In the genomic region with DNA sequence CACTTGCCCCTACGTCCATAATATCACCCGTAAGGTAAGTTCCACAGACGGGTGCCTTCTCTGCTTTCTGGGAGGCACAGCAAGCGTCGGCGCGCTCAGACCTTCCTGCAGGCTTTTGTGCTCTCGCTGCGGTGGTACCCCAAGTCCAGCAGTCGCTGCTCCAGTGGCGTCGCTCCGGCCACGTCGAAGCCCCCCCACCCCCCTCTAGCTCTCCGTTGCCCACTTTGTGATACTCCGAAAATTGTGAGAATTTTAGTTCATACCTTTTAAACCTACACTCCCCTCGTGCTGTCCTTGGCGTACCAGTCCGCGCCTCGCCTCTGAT, we compare ENCODE assay signal across 8 mouse cellular contexts. TPM values are rescaled to one million over a fixed set of nuclear protein-coding genes. Genes with fewer than 3 reads are reported as not detected.
DNase-seq lines count a peak whose midpoint lies in the region; ATAC-seq and TF ChIP-seq lines count a peak whose summit lies in the region.

No protein-coding gene starts in this region.

- H3K36me3 ChIP-seq in heart, embryonic 10.5 days = peaks cover 16% of the 10 kb centered on the region
- peaks cover 30% of the 10 kb centered on the region for H3K36me3 ChIP-seq in C2C12 (ENCODE audit: control insufficient read depth, insufficient read depth)
- peaks cover 15% of the 10 kb centered on the region for H3K36me3 ChIP-seq in forebrain, embryonic 12.5 days (replicated peaks)
- peaks cover 9% of the 10 kb centered on the region for H3K36me3 ChIP-seq in liver, embryonic 14.5 days (replicated peaks; ENCODE audit: control insufficient read depth, insufficient read depth, low read depth)

- H3K4me3 ChIP-seq in heart, embryonic 10.5 days = peak overlapping the region; percentile 84
- H3K4me3 ChIP-seq in C2C12 (ENCODE audit: insufficient read depth, poor library complexity, severe bottlenecking) = peak overlapping the region; percentile 92
- peak overlapping the region; percentile 82 for H3K4me3 ChIP-seq in forebrain, embryonic 12.5 days (replicated peaks)
- peak overlapping the region; percentile 89 to 90 for H3K4me3 ChIP-seq in liver, embryonic 14.5 days (ENCODE audit: insufficient read depth in 1 of 2, low read depth in 2 of 2, low read length in 2 of 2)

- WGBS in heart, embryonic 10.5 days = under 1% methylated on average over 22 of the region's 22 CpGs
- WGBS in forebrain, embryonic 12.5 days = under 1% methylated on average over 22 of the region's 22 CpGs
- WGBS in liver, embryonic 14.5 days (ENCODE audit: insufficient replicate concordance) = under 1% methylated on average over 22 of the region's 22 CpGs

- TF ChIP-seq EP300 in liver, embryonic 14.5 days (IDR thresholded peaks at IDR 0.05; ENCODE audit: low read depth) = no peak

- intact Hi-C loops in heart, postnatal 14 days (cut with DNase I) = no loop called here
- intact Hi-C loops in left cerebral cortex, postnatal 36 days (cut with DNase I) = loop anchor here (10.0 kb wide), 1 partner anchor 90 kb away; no protein-coding TSS in a partner anchor

- peaks cover 16% of the 10 kb centered on the region for H3K79me3 ChIP-seq in C2C12 (ENCODE audit: low read depth)

- DNase-seq in heart, embryonic 10.5 days (ENCODE audit: low spot score) = no peak
- DNase-seq in heart, postnatal 14 days = no peak
- DNase-seq in liver, embryonic 14.5 days (ENCODE audit: low read depth in 3 of 3, low spot score in 3 of 3) = no peak
- DNase-seq in urinary bladder, postnatal 36 days (ENCODE audit: low spot score in 2 of 2) = no peak
- DNase-seq in left cerebral cortex, postnatal 36 days (ENCODE audit: low spot score in 2 of 2) = no peak
- no peak for DNase-seq in urinary bladder, postnatal 25 days (ENCODE audit: low spot score)

- ATAC-seq in forebrain, embryonic 12.5 days (ENCODE audit: low FRiP score) = peak; percentile 39
- ATAC-seq in liver, embryonic 14.5 days (ENCODE audit: insufficient read depth) = peak; percentile 1

- H3K9me3 ChIP-seq in heart, embryonic 10.5 days = no peaks in the 10 kb centered on the region
- no peaks in the 10 kb centered on the region for H3K9me3 ChIP-seq in forebrain, embryonic 12.5 days
- no peaks in the 10 kb centered on the region for H3K9me3 ChIP-seq in liver, embryonic 14.5 days (ENCODE audit: control insufficient read depth, low read length)

- H3ac ChIP-seq in C2C12 (ENCODE audit: control insufficient read depth, insufficient read length, low read depth) = peak overlapping the region; percentile 93

- H3K27me3 ChIP-seq in heart, embryonic 10.5 days (ENCODE audit: insufficient read depth, poor library complexity, severe bottlenecking) = no peaks in the 10 kb centered on the region
- no peaks in the 10 kb centered on the region for H3K27me3 ChIP-seq in C2C12 (ENCODE audit: control insufficient read depth, insufficient read depth, insufficient read length)
- no peaks in the 10 kb centered on the region for H3K27me3 ChIP-seq in forebrain, embryonic 12.5 days
- H3K27me3 ChIP-seq in liver, embryonic 14.5 days (ENCODE audit: control insufficient read depth, insufficient read depth, low read length) = no peaks in the 10 kb centered on the region

- no peak for TF ChIP-seq CTCF in C2C12 (IDR thresholded peaks at IDR 0.05; ENCODE audit: control insufficient read depth, insufficient read depth, insufficient read length)
- TF ChIP-seq CTCF in liver, embryonic 14.5 days (IDR thresholded peaks at IDR 0.05; ENCODE audit: low read depth) = no peak

- peaks cover 28% of the 10 kb centered on the region for H3K79me2 ChIP-seq in C2C12 (ENCODE audit: control insufficient read depth, insufficient read depth)

- peak overlapping the region; percentile 87 for H3K4me2 ChIP-seq in forebrain, embryonic 12.5 days
- peak overlapping the region; percentile 89 for H3K4me2 ChIP-seq in liver, embryonic 14.5 days (ENCODE audit: low read depth)

- peak overlapping the region; percentile 79 for H3K9ac ChIP-seq in forebrain, embryonic 12.5 days
- H3K9ac ChIP-seq in liver, embryonic 14.5 days (replicated peaks) = peak overlapping the region; percentile 85

- H3K27ac ChIP-seq in heart, embryonic 10.5 days = peak overlapping the region; percentile 91
- peak overlapping the region; percentile 88 for H3K27ac ChIP-seq in forebrain, embryonic 12.5 days
- peak overlapping the region; percentile 70 for H3K27ac ChIP-seq in liver, embryonic 14.5 days

- peaks cover 12% of the 10 kb centered on the region for H3K4me1 ChIP-seq in heart, embryonic 10.5 days
- peaks cover 23% of the 10 kb centered on the region for H3K4me1 ChIP-seq in forebrain, embryonic 12.5 days
- peaks cover 7 to 14% of the 10 kb centered on the region in 2 experiments for H3K4me1 ChIP-seq in liver, embryonic 14.5 days (replicated peaks; ENCODE audit: control insufficient read depth in 2 of 2, insufficient read depth in 2 of 2, low read length in 1 of 2)

TF ChIP-seq in C2C12, 6 proteins besides CTCF, POLR2A, EP300 and RAD21:
- TF ChIP-seq MAX (IDR thresholded peaks at IDR 0.05) (no peak), FOSL1 (IDR thresholded peaks at IDR 0.05; ENCODE audit: insufficient read depth, low read length, poor library complexity, severe bottlenecking) (no peak), MYOD1 (IDR thresholded peaks at IDR 0.05; ENCODE audit: control insufficient read depth, insufficient read length, low read depth) (no peak), CEBPB (IDR thresholded peaks at IDR 0.05; ENCODE audit: low read depth) (no peak)

RNA-seq across cellular contexts. Expression of a gene that starts 0.4 kb away (rescaled TPM):
- 63.4 and 74.1 TPM in 2 replicates for polyA plus RNA-seq in heart, embryonic 10.5 days (2016; fragmentation: Nextera tagmentation; extraction: Ambion mirVana)
- 10 to 100 TPM; 10.9 to 11.0 TPM for total RNA-seq in heart, postnatal 14 days (2021)
- 21.0 TPM for polyA plus RNA-seq in C2C12 (2012; fragmentation: generic; extraction: Trizol)
- polyA plus RNA-seq in forebrain, embryonic 12.5 days (2016; fragmentation: Nextera tagmentation; extraction: Ambion mirVana) = 100.0 and 104 TPM in 2 replicates
- polyA plus RNA-seq in liver, embryonic 14.5 days (2012; rRNA removed) = 7.7 and 12.7 TPM in 2 replicates
- 31.0 and 31.5 TPM in 2 replicates for polyA plus RNA-seq in liver, embryonic 14.5 days (2014; fragmentation: Nextera tagmentation; extraction: Ambion mirVana)
- 10 to 100 TPM; 29.1 to 31.2 TPM for total RNA-seq in left cerebral cortex, postnatal 36 days (2021)

RNA-seq across cellular contexts. Expression of a gene that starts 26.8 kb away (rescaled TPM):
- polyA plus RNA-seq in heart, embryonic 10.5 days (2016; fragmentation: Nextera tagmentation; extraction: Ambion mirVana) = 22.7 and 22.9 TPM in 2 replicates
- 10 to 100 TPM; 43.4 to 61.5 TPM for total RNA-seq in heart, postnatal 14 days (2021)
- polyA plus RNA-seq in C2C12 (2012; fragmentation: generic; extraction: Trizol) = 4.4 TPM
- 36.2 and 36.9 TPM in 2 replicates for polyA plus RNA-seq in forebrain, embryonic 12.5 days (2016; fragmentation: Nextera tagmentation; extraction: Ambion mirVana)
- polyA plus RNA-seq in liver, embryonic 14.5 days (2012; rRNA removed) = 6.3 and 9.1 TPM in 2 replicates
- polyA plus RNA-seq in liver, embryonic 14.5 days (2014; fragmentation: Nextera tagmentation; extraction: Ambion mirVana) = 12.5 and 15.4 TPM in 2 replicates
- 10 to 100 TPM; 81.4 to 90.5 TPM for total RNA-seq in left cerebral cortex, postnatal 36 days (2021)
